Mouse (Mus musculus): ENCODE results near the gene Emc8. TPM values are rescaled to one million over a fixed set of nuclear protein-coding genes. Genes with fewer than 3 reads are reported as not detected.
A peak's percentile ranks its signal among the peaks of the same experiment; 100 is the strongest.

The Emc8 gene
- polyA plus RNA-seq, 1 experiment from 2014 or later = 372 TPM

- no peaks in the 10 kb centered on the region for H3K27me3 ChIP-seq (ENCODE audit: low read depth, poor library complexity, severe bottlenecking)
- H3K27ac ChIP-seq = no peak overlapping the region
- H3K9me3 ChIP-seq (replicated peaks) = no peaks in the 10 kb centered on the region
- H3K4me3 ChIP-seq = no peak overlapping the region
- no peaks in the 10 kb centered on the region for H3K4me1 ChIP-seq
- whole genome bisulfite sequencing = 97% methylated on average over 8 of the region's 8 CpGs
- peaks cover 89% of the 10 kb centered on the region for H3K36me3 ChIP-seq
- DNase-seq (ENCODE audit: low spot score) = no peak
Measured at GRCm38 (mm10) chr8:120657415-120657814, 11.0 kb downstream of the Emc8 start.

GRCm38 (mm10) chr8:120656322-120657052 lies 11.9 kb downstream of the Emc8 start:
- WGBS = 97% methylated on average over 7 of the region's 7 CpGs
- H3K36me3 ChIP-seq = peaks cover 93% of the 10 kb centered on the region
- no peak for DNase-seq (ENCODE audit: low spot score)
- H3K4me1 ChIP-seq = no peaks in the 10 kb centered on the region
- no peaks in the 10 kb centered on the region for H3K9me3 ChIP-seq (replicated peaks)
- no peaks in the 10 kb centered on the region for H3K27me3 ChIP-seq (ENCODE audit: low read depth, poor library complexity, severe bottlenecking)
- H3K27ac ChIP-seq = no peak overlapping the region
- no peak overlapping the region for H3K4me3 ChIP-seq

GRCm38 (mm10) chr8:120647532-120647931 lies 20.8 kb downstream of the Emc8 start, which contains the start of gene 1190005I06Rik:
1190005I06Rik (minus strand) TSS chr8:120647632.
- H3K36me3 ChIP-seq = peaks cover 10% of the 10 kb centered on the region
- no peak within 1 kb of the TSS for H3K27ac ChIP-seq
- 56% methylated on average over 7 of the region's 7 CpGs for WGBS

GRCm38 (mm10) chr8:120644663-120645062 lies 23.7 kb downstream of the Emc8 start:
- Histone ChIP-seq H3K9me3 (replicated peaks) (no peaks in the 10 kb centered on the region), H3K36me3 (0 out of 2 replicates have a peak, but pooled peaks cover 2% of the 10 kb centered on the region), H3K27ac (no peak overlapping the region), H3K4me1 (peaks cover 5% of the 10 kb centered on the region; the same call in 1 of the 2 replicates), H3K4me3 (no peak overlapping the region), H3K27me3 (ENCODE audit: low read depth, poor library complexity, severe bottlenecking) (no peaks in the 10 kb centered on the region)
- 93% methylated on average over 7 of the region's 7 CpGs for WGBS
- DNase-seq (ENCODE audit: low spot score) = no peak

More at GRCm38 (mm10) chr8:120647532-120647931, 20.8 kb downstream of the Emc8 start, which contains the start of gene 1190005I06Rik:
- no peaks in the 10 kb centered on the region for H3K27me3 ChIP-seq (ENCODE audit: low read depth, poor library complexity, severe bottlenecking)
- H3K9me3 ChIP-seq (replicated peaks) = no peaks in the 10 kb centered on the region
- no peaks in the 10 kb centered on the region for H3K4me1 ChIP-seq
- no peak for DNase-seq (ENCODE audit: low spot score)
- H3K4me3 ChIP-seq = no peak within 1 kb of the TSS

- no peak overlapping the region for H3K4me3 ChIP-seq
- DNase-seq (ENCODE audit: low spot score) = no peak
- 78% methylated on average over 10 of the region's 10 CpGs for WGBS
- no peaks in the 10 kb centered on the region for H3K9me3 ChIP-seq (replicated peaks)
- H3K4me1 ChIP-seq = peaks cover 5% of the 10 kb centered on the region; the same call in 1 of the 2 replicates
- peaks cover 3% of the 10 kb centered on the region; the same call in 1 of the 2 replicates for H3K27me3 ChIP-seq (ENCODE audit: low read depth, poor library complexity, severe bottlenecking)
- H3K36me3 ChIP-seq = no peaks in the 10 kb centered on the region
- H3K27ac ChIP-seq = no peak overlapping the region
Measured at GRCm38 (mm10) chr8:120642031-120642662, 26.2 kb downstream of the Emc8 start.

- H3K27me3 ChIP-seq (ENCODE audit: low read depth, poor library complexity, severe bottlenecking) = peaks cover 11% of the 10 kb centered on the region; the same call in 1 of the 2 replicates
- H3K27ac ChIP-seq = no peak overlapping the region
- no peak for DNase-seq (ENCODE audit: low spot score)
- peaks cover 5% of the 10 kb centered on the region; the same call in 1 of the 2 replicates for H3K4me1 ChIP-seq
- H3K4me3 ChIP-seq = no peak overlapping the region
- 49% methylated on average over 8 of the region's 8 CpGs for WGBS
- H3K36me3 ChIP-seq = no peaks in the 10 kb centered on the region
- no peaks in the 10 kb centered on the region for H3K9me3 ChIP-seq (replicated peaks)
Measured at GRCm38 (mm10) chr8:120641245-120641644, 27.1 kb downstream of the Emc8 start.

GRCm38 (mm10) chr8:120634329-120634839 lies 34.0 kb downstream of the Emc8 start:
- H3K27ac ChIP-seq = peak overlapping the region; percentile 79
- H3K4me3 ChIP-seq = peak overlapping the region; percentile 79
- under 1% methylated on average over 42 of the region's 42 CpGs for WGBS
- DNase-seq (ENCODE audit: low spot score) = no peak
- no peaks in the 10 kb centered on the region for H3K36me3 ChIP-seq
- peaks cover 74% of the 10 kb centered on the region for H3K27me3 ChIP-seq (ENCODE audit: low read depth, poor library complexity, severe bottlenecking)
- peaks cover 39% of the 10 kb centered on the region for H3K4me1 ChIP-seq
- no peaks in the 10 kb centered on the region for H3K9me3 ChIP-seq (replicated peaks)

- Histone ChIP-seq H3K4me3 (peak overlapping the region; percentile 79), H3K9me3 (replicated peaks) (no peaks in the 10 kb centered on the region), H3K27ac (peak overlapping the region; percentile 79), H3K4me1 (peaks cover 39% of the 10 kb centered on the region), H3K36me3 (no peaks in the 10 kb centered on the region), H3K27me3 (ENCODE audit: low read depth, poor library complexity, severe bottlenecking) (peaks cover 74% of the 10 kb centered on the region)
- DNase-seq (ENCODE audit: low spot score) = peak; percentile 67
- WGBS = under 1% methylated on average over 44 of the region's 44 CpGs
Measured at GRCm38 (mm10) chr8:120633665-120634271, 34.6 kb downstream of the Emc8 start.

GRCm38 (mm10) chr8:120632969-120633664 lies 35.3 kb downstream of the Emc8 start:
- Histone ChIP-seq H3K36me3 (no peaks in the 10 kb centered on the region), H3K27me3 (ENCODE audit: low read depth, poor library complexity, severe bottlenecking) (peaks cover 74% of the 10 kb centered on the region), H3K27ac (peak overlapping the region; percentile 79; the same call in 1 of the 2 replicates)

GRCm38 (mm10) chr8:120631441-120632375 lies 36.7 kb downstream of the Emc8 start:
- peak overlapping the region; percentile 23; the same call in 1 of the 2 replicates for H3K27ac ChIP-seq
- H3K27me3 ChIP-seq (ENCODE audit: low read depth, poor library complexity, severe bottlenecking) = peaks cover 68% of the 10 kb centered on the region
- no peaks in the 10 kb centered on the region for H3K36me3 ChIP-seq
- WGBS = 83% methylated on average over 21 of the region's 21 CpGs
- no peak for DNase-seq (ENCODE audit: low spot score)
- H3K4me3 ChIP-seq = no peak overlapping the region
- peaks cover 44% of the 10 kb centered on the region for H3K4me1 ChIP-seq
- H3K9me3 ChIP-seq (replicated peaks) = no peaks in the 10 kb centered on the region

More at GRCm38 (mm10) chr8:120632969-120633664, 35.3 kb downstream of the Emc8 start:
- peak; percentile 39 for DNase-seq (ENCODE audit: low spot score)
- peak overlapping the region; percentile 79 for H3K4me3 ChIP-seq
- 29% methylated on average over 17 of the region's 17 CpGs for WGBS
- peaks cover 43% of the 10 kb centered on the region for H3K4me1 ChIP-seq
- H3K9me3 ChIP-seq (replicated peaks) = no peaks in the 10 kb centered on the region

- Histone ChIP-seq H3K27me3 (ENCODE audit: low read depth, poor library complexity, severe bottlenecking) (peaks cover 60% of the 10 kb centered on the region), H3K9me3 (replicated peaks) (no peaks in the 10 kb centered on the region), H3K4me1 (peaks cover 50% of the 10 kb centered on the region), H3K27ac (no peak overlapping the region), H3K4me3 (no peak overlapping the region), H3K36me3 (no peaks in the 10 kb centered on the region)
- WGBS = 33% methylated on average over 6 of the region's 6 CpGs
- DNase-seq (ENCODE audit: low spot score) = no peak
Measured at GRCm38 (mm10) chr8:120630848-120631247, 37.5 kb downstream of the Emc8 start.
